Mouse (Mus musculus): ENCODE results near the gene Nnmt. TPM values are rescaled to one million over a fixed set of nuclear protein-coding genes. Genes with fewer than 3 reads are reported as not detected.

The Nnmt gene
- total RNA-seq (2014; fragmentation: Nextera tagmentation) (not detected in 2 replicates), total RNA-seq (2017) (not detected in 2 replicates)

DNA sequence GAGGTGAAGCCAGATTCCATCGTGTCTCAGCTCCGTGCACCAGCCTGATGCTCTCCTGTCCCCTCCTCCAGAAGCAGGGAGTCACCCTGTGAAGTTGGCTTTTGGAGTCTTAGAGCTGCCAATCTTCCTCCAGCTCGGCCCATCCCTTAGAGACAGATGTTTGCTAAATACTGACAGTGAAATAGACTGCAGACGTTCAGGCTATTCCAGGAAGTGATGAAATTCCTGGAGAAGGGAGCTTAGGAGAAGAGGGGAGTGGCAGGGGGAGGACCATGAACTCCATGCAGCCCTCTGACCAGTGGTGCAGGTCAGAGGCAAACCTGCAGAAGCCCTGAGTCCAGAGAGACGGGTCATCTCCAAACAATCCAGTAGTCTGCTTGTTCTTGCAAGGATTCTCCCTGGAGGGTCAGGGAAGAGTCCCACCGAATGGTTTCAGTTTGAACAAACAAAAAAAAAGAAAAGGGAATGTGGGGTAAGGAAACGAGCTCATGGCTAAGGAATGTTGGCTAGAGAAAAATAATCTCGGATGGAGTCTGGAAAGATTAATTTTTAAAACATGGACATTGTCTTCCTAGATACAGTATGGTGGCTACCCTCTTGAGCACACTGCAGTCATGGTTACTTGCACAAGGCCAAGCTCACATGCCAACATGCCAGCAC is at the start of gene Nnmt:
Gene Nnmt, minus strand, starts transcription at position 215 of the 660 bp plus-strand sequence.
- no peak for ATAC-seq (replicated peaks; ENCODE audit: low FRiP score, low TSS enrichment, poor library complexity, severe bottlenecking)

GRCm38 (mm10) chr9:48654730-48655129 is 49.8 kb upstream of the Nnmt start:
- ATAC-seq (replicated peaks; ENCODE audit: low FRiP score, low TSS enrichment, poor library complexity, severe bottlenecking), result no peak

- ATAC-seq (replicated peaks; ENCODE audit: low FRiP score, low TSS enrichment, poor library complexity, severe bottlenecking), result no peak
These were observed 48.6 kb upstream of the Nnmt start for GRCm38 (mm10) chr9:48653399-48654070.

- no peak for ATAC-seq (replicated peaks; ENCODE audit: low FRiP score, low TSS enrichment, poor library complexity, severe bottlenecking)
These were observed 47.1 kb upstream of the Nnmt start for GRCm38 (mm10) chr9:48652026-48652425.

- no peak for ATAC-seq (replicated peaks; ENCODE audit: low FRiP score, low TSS enrichment, poor library complexity, severe bottlenecking)
These were observed 45.9 kb upstream of the Nnmt start for GRCm38 (mm10) chr9:48650846-48651245.

GRCm38 (mm10) chr9:48649851-48650685 is 45.1 kb upstream of the Nnmt start:
- no peak for ATAC-seq (replicated peaks; ENCODE audit: low FRiP score, low TSS enrichment, poor library complexity, severe bottlenecking)

DNA sequence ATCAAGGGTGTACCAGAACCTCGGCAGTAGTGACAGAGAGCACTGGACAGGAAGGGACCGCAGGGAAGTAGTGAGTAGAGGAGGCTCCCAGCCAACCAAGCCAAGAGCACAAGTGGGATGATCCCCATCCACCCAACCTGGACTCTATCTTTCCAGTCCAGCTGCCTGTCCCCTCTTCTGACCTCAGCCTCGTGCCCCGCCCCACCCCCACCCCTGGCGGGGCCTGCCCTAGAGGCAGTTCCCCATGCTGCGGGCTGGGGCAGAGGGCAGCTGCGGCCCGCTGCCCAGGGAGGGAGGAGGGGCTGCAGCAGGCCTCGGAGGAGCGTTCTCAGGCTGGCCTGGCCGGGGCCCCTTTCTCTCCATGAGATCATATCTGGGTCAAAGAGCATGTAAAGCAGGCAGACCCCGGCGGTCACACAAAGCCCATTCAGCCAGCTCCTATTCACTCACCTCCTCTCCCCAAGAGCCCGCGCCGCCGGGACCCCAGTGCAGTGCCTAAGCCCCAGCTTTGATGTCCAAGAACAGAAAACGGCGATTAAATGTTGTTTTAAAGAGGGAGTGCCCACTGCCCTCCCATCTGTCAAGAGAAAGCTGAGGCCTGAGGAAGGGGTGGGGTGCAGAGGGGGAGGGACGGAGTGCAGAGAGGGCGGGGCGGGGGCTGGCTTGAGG is 44.3 kb upstream of the Nnmt start:
- 0 out of 2 replicates have a peak, but pooled peaks have one; percentile 19 for ATAC-seq (replicated peaks; ENCODE audit: low FRiP score, low TSS enrichment, poor library complexity, severe bottlenecking)

DNA sequence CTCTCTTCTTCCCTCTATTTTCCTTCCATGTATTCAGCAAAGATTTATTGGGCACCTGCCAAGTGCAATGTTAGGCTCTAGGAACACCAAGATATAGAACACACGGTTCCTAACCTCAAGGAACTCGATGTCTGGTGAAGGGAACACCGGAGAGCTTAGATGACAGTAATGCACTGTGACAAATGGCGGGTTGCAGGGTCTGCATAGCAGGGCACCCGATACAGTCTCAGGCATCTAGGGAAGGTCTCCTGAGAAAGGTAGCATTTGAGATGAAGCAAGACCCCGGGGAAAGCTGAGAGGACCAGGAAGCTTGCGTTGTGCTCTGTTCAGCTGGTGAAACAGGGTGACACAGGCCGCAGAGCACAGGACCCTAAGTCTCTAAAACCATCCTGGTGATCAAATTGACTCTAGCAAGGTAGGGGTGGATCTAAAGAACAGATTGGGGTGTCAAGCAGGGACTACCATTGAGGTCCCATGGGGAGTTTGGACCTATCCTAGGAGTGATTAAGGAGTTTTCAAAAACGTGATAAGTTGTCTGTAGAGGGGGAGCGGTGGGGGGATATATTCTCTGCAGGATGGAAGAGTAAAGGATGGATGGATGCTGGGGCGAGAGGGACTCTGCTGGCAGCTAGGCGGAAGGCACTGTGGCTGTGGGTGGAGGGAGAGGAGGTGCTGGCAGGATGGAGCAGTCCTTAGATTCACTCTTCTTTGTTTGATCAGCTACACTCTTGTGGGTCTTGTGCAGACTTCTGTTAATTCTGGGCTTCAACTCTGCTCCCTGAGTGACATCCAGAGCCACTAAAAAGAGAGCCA is 43.5 kb upstream of the Nnmt start:
- ATAC-seq (replicated peaks; ENCODE audit: low FRiP score, low TSS enrichment, poor library complexity, severe bottlenecking), result no peak

DNA sequence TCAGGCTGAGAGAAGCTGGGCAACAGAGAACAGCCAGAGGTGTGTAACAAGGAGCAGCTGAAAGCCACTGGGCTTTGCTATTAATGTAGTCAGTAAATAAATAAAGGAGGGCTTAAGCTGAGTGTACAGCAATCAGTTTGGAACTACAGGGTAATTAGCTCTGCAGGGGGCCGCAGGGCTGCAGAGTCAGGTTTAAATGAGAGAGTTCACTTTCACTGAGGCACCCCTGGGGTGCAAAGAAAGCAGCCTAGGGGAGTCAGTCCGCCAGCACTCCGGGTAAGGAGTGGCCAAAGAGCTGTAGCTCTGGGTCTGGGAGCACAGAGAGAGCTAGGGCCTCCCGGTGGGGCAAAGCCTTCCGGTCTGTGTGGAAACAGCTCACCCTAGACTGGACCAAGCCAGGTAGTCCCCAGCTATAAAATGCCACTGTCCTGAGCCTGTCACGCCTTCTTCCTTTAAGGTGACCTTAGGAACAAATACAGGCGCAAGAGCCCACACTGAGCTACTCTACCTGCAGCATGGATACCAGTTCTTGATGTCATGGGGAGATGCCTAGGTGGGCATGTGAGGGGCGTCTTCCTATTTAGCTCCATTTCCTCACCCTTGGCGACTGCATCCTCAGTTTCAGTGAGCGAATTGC is 42.8 kb upstream of the Nnmt start:
- no peak for ATAC-seq (replicated peaks; ENCODE audit: low FRiP score, low TSS enrichment, poor library complexity, severe bottlenecking)

GRCm38 (mm10) chr9:48646781-48647647 is 42.1 kb upstream of the Nnmt start:
- ATAC-seq (replicated peaks; ENCODE audit: low FRiP score, low TSS enrichment, poor library complexity, severe bottlenecking), result no peak

- peak; percentile 54; the same call in 1 of the 2 replicates for ATAC-seq (replicated peaks; ENCODE audit: low FRiP score, low TSS enrichment, poor library complexity, severe bottlenecking)
These were observed 41.3 kb upstream of the Nnmt start for GRCm38 (mm10) chr9:48646251-48646650.

- ATAC-seq (replicated peaks; ENCODE audit: low FRiP score, low TSS enrichment, poor library complexity, severe bottlenecking), result no peak
These were observed 40.7 kb upstream of the Nnmt start for GRCm38 (mm10) chr9:48645648-48646126.

DNA sequence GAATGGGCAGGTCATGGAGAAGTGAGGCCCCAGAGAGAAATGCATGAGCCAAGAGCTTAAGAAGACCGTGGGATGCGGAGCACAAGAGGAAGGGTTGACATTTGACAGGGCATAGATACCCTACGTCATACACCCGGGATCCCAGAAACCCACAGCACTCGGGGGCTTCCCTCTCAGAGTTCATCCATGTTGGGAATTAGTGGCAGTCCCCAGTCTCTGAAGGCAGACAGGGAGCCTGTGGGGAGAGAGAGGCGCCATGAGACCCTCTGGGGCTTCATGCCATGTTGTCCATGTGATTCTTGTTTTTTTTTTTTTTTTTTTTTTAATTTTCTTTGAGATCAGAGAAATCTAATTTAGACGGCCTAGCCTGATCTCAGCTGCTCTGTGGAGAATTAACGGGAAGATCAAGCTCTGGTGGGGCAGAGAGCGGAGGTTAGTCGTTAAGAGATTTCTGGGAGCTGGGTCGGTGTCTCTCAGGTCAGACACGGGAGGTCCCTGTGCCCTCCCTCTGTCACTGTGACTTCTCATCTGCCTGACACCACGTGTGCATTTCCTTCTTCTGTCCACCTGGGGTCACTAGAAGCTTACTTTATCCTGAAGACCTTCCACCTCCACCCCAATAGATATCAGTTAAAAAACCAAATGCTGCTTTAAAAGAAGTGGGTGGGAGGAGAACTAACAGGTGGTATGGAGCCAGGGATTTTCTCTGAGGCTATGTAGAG is 40.1 kb upstream of the Nnmt start:
- ATAC-seq (replicated peaks; ENCODE audit: low FRiP score, low TSS enrichment, poor library complexity, severe bottlenecking), result peak; percentile 79

- ATAC-seq (replicated peaks; ENCODE audit: low FRiP score, low TSS enrichment, poor library complexity, severe bottlenecking), result no peak
These were observed 39.4 kb upstream of the Nnmt start for GRCm38 (mm10) chr9:48644376-48644775.

DNA sequence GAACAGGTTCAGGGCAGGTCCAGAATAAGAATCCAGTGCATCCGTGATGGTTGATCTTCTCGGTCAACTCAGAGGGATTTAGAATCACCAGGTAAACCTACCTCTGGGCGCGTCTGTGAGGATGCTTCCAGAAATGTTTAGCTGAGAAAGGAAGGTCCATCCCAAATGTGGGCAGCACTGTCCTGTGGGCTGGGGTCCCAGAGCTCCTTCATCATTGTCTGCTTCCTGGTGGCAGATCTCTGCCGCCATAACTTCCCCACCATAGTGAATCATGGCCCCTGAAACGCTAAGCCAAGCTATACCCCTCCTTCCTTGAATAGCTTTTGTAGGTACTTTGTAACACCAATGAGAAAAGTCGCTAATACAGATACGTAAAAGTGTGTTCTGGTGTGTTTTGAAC is 36.7 kb upstream of the Nnmt start:
- no peak for ATAC-seq (replicated peaks; ENCODE audit: low FRiP score, low TSS enrichment, poor library complexity, severe bottlenecking)

GRCm38 (mm10) chr9:48640881-48641280 is 35.9 kb upstream of the Nnmt start:
- ATAC-seq (replicated peaks; ENCODE audit: low FRiP score, low TSS enrichment, poor library complexity, severe bottlenecking), result no peak

Data from megakaryocyte-erythroid progenitor cell, adult 5-6 weeks (primary cell).